Mouse (Mus musculus) liver, embryonic 12.5 days (tissue): ENCODE measurements at regions not wholly inside any gene's neighbourhood (a gene's known extent, or its start where the extent isn't known, plus 50 kb on each side); places are given as distances from the start of the nearest gene placed in this dataset.

ENCODE experiments used
- ATAC-seq: fragments of 200-750 bp; cut with Nextera tagmentation; 2 replicates; pipeline ENCODE4 v1.8.0; 2017; ENCODE audit warnings: moderate number of reproducible peaks, mild to moderate bottlenecking, moderate library complexity
- H3K27ac ChIP-seq: fragments of 300-500 bp; sonication (generic); 2 replicates; pipeline ENCODE4 v1.5.1; 2016; ENCODE audit warnings: mild to moderate bottlenecking
- H3K27me3 ChIP-seq: fragments of 300-500 bp; sonication (generic); replicated peaks from 2 replicates; pipeline ENCODE4 v1.6.1; 2016; ENCODE audit warnings: mild to moderate bottlenecking, moderate library complexity
- H3K36me3 ChIP-seq: fragments of 300-500 bp; sonication (generic); 2 replicates; pipeline ENCODE4 v1.6.1; 2016; ENCODE audit warnings: mild to moderate bottlenecking, moderate library complexity
- H3K4me1 ChIP-seq: fragments of 300-500 bp; sonication (generic); 2 replicates; pipeline ENCODE4 v1.6.1; 2016
- H3K4me2 ChIP-seq: fragments of 300-500 bp; sonication (generic); 2 replicates; pipeline ENCODE4 v1.6.1; 2016; ENCODE audit warnings: mild to moderate bottlenecking, moderate library complexity
- H3K4me3 ChIP-seq: fragments of 300-500 bp; sonication (generic); 2 replicates; pipeline ENCODE4 v1.5.1; 2016; ENCODE audit warnings: mild to moderate bottlenecking, moderate library complexity
- H3K9ac ChIP-seq: fragments of 300-500 bp; sonication (generic); 2 replicates; pipeline ENCODE4 v1.6.1; 2016; ENCODE audit warnings: mild to moderate bottlenecking, moderate library complexity
- H3K9me3 ChIP-seq: fragments of 300-500 bp; sonication (generic); replicated peaks from 2 replicates; pipeline ENCODE4 v1.6.1; 2016; ENCODE audit warnings: mild to moderate bottlenecking, moderate library complexity
- WGBS: fragments of 180-500 bp; shearing (Covaris S2); methylation state at CpG from one replicate; pipeline ENCODE4 v1.1.7; 2016; ENCODE audit not compliant: insufficient replicate concordance; 5-methylcytosine and 5-hydroxymethylcytosine counted together

GRCm38 (mm10) chr17:45863031-45863430 is 129.4 kb upstream of the 1600014C23Rik start:
- 64% methylated on average over 3 of the region's 3 CpGs for WGBS
- ATAC-seq = no peak
- Histone ChIP-seq H3K4me1 (peaks cover 10% of the 10 kb centered on the region; the same call in 1 of the 2 replicates), H3K9ac (no peak overlapping the region), H3K9me3 (no peaks in the 10 kb centered on the region; the same call in 1 of the 2 replicates), H3K4me3 (no peak overlapping the region), H3K27ac (no peak overlapping the region), H3K4me2 (no peak overlapping the region), H3K36me3 (no peaks in the 10 kb centered on the region), H3K27me3 (no peaks in the 10 kb centered on the region; the same call in 1 of the 2 replicates)

GRCm38 (mm10) chr17:45859441-45859840 is 125.8 kb upstream of the 1600014C23Rik start:
- H3K4me3 ChIP-seq = no peak overlapping the region
- no peak for ATAC-seq
- H3K27ac ChIP-seq = no peak overlapping the region
- no peak overlapping the region for H3K9ac ChIP-seq
- WGBS = 66% methylated on average over 5 of the region's 5 CpGs
- H3K36me3 ChIP-seq = no peaks in the 10 kb centered on the region
- H3K4me1 ChIP-seq = peaks cover 2% of the 10 kb centered on the region; the same call in 1 of the 2 replicates
- no peaks in the 10 kb centered on the region; the same call in 1 of the 2 replicates for H3K9me3 ChIP-seq
- peaks cover 3% of the 10 kb centered on the region for H3K27me3 ChIP-seq
- no peak overlapping the region for H3K4me2 ChIP-seq

GRCm38 (mm10) chr17:45853931-45854653 is 120.4 kb upstream of the 1600014C23Rik start:
- Histone ChIP-seq H3K27me3 (peaks cover 25% of the 10 kb centered on the region), H3K36me3 (no peaks in the 10 kb centered on the region), H3K4me3 (no peak overlapping the region), H3K27ac (no peak overlapping the region), H3K4me1 (no peaks in the 10 kb centered on the region), H3K9me3 (no peaks in the 10 kb centered on the region; the same call in 1 of the 2 replicates), H3K9ac (no peak overlapping the region), H3K4me2 (no peak overlapping the region)
- 59% methylated on average over 21 of the region's 21 CpGs for WGBS
- no peak for ATAC-seq

- no peak overlapping the region for H3K4me3 ChIP-seq
- no peak overlapping the region for H3K4me2 ChIP-seq
- no peaks in the 10 kb centered on the region for H3K36me3 ChIP-seq
- no peak overlapping the region for H3K9ac ChIP-seq
- 22% methylated on average over 5 of the region's 5 CpGs for WGBS
- no peak for ATAC-seq
- H3K27me3 ChIP-seq = peaks cover 25% of the 10 kb centered on the region
- no peak overlapping the region for H3K27ac ChIP-seq
- no peaks in the 10 kb centered on the region for H3K9me3 ChIP-seq
- H3K4me1 ChIP-seq = no peaks in the 10 kb centered on the region
Measured at GRCm38 (mm10) chr17:45852402-45852801, 118.8 kb upstream of the 1600014C23Rik start.

DNA sequence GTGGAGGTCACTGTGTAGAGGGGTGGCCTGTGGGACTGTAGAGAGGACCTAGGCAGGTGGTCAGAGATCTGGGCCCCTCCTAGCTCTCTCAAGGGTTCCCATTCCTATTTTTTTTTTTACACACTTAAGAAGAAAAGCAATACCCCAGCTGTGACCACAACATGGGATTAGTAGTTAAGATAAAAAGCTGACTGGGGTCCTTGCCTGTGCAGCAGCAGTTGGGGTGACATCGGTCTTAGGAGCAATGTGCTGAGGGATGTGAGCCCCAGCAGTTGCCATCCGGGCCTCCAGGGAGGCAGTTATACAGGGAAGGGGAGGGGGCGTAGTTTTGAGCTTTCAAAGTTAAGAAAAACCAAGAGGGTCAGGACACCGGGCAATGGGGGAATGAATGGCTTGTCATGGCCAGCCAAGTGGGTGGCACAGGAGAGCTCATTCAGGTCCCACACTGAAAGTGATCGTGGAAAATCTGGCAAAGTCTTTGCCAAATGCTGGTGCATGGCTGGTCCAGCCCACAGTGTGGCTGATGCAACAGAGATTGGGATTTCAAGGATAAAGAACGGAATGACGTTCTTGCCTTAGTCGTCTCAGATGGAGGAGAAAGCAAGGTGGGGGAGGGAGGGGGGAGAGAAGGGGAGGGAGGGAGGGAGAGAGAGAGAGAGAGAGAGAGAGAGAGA is 118.2 kb upstream of the 1600014C23Rik start:
- ATAC-seq = no peak
- no peaks in the 10 kb centered on the region for H3K36me3 ChIP-seq
- H3K27me3 ChIP-seq = peaks cover 25% of the 10 kb centered on the region; the same call in 1 of the 2 replicates
- WGBS = 54% methylated on average over 8 of the region's 8 CpGs
- H3K27ac ChIP-seq = no peak overlapping the region
- no peak overlapping the region for H3K4me3 ChIP-seq
- H3K9me3 ChIP-seq = no peaks in the 10 kb centered on the region
- H3K9ac ChIP-seq = no peak overlapping the region
- no peaks in the 10 kb centered on the region for H3K4me1 ChIP-seq
- H3K4me2 ChIP-seq = no peak overlapping the region

GRCm38 (mm10) chr17:45850976-45851375 is 117.3 kb upstream of the 1600014C23Rik start:
- Histone ChIP-seq H3K9me3 (peaks cover 2% of the 10 kb centered on the region; the same call in 1 of the 2 replicates), H3K4me3 (no peak overlapping the region), H3K36me3 (no peaks in the 10 kb centered on the region), H3K4me2 (no peak overlapping the region), H3K9ac (no peak overlapping the region), H3K27ac (no peak overlapping the region), H3K27me3 (peaks cover 25% of the 10 kb centered on the region; the same call in 1 of the 2 replicates), H3K4me1 (no peaks in the 10 kb centered on the region)
- 64% methylated on average over 6 of the region's 6 CpGs for whole genome bisulfite sequencing
- ATAC-seq = no peak

- H3K4me3 ChIP-seq = no peak overlapping the region
- 58% methylated on average over 5 of the region's 5 CpGs for WGBS
- no peaks in the 10 kb centered on the region for H3K4me1 ChIP-seq
- peaks cover 4% of the 10 kb centered on the region; the same call in 1 of the 2 replicates for H3K9me3 ChIP-seq
- H3K9ac ChIP-seq = no peak overlapping the region
- peaks cover 25% of the 10 kb centered on the region; the same call in 1 of the 2 replicates for H3K27me3 ChIP-seq
- no peaks in the 10 kb centered on the region for H3K36me3 ChIP-seq
- no peak for ATAC-seq
- H3K4me2 ChIP-seq = no peak overlapping the region
- H3K27ac ChIP-seq = no peak overlapping the region
Measured at GRCm38 (mm10) chr17:45850174-45850573, 116.5 kb upstream of the 1600014C23Rik start.

DNA sequence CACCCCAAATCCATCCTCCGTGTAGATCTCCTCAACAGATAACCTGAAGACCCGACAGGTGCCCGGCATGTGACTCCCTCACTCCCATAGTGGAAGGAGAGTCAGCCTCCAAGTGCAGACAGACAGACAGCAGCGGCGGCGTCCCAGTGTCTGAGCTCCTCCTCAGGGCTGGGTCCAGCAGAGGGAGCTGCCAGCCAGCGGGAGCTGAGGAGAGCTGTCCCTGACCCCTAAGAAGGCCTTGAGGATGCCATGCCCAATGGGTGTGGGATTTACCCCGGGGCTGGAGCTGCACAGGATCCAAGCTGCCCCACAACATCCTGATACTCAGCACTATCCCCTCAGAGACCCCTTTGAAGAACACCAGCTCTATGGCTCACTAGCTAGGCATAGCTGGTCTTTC is 115.0 kb upstream of the 1600014C23Rik start:
- H3K9me3 ChIP-seq = peaks cover 4% of the 10 kb centered on the region; the same call in 1 of the 2 replicates
- H3K9ac ChIP-seq = no peak overlapping the region
- H3K27me3 ChIP-seq = peaks cover 17% of the 10 kb centered on the region; the same call in 1 of the 2 replicates
- H3K36me3 ChIP-seq = no peaks in the 10 kb centered on the region
- no peak for ATAC-seq
- no peak overlapping the region for H3K27ac ChIP-seq
- no peak overlapping the region for H3K4me2 ChIP-seq
- no peaks in the 10 kb centered on the region for H3K4me1 ChIP-seq
- 20% methylated on average over 8 of the region's 8 CpGs for WGBS
- H3K4me3 ChIP-seq = no peak overlapping the region

DNA sequence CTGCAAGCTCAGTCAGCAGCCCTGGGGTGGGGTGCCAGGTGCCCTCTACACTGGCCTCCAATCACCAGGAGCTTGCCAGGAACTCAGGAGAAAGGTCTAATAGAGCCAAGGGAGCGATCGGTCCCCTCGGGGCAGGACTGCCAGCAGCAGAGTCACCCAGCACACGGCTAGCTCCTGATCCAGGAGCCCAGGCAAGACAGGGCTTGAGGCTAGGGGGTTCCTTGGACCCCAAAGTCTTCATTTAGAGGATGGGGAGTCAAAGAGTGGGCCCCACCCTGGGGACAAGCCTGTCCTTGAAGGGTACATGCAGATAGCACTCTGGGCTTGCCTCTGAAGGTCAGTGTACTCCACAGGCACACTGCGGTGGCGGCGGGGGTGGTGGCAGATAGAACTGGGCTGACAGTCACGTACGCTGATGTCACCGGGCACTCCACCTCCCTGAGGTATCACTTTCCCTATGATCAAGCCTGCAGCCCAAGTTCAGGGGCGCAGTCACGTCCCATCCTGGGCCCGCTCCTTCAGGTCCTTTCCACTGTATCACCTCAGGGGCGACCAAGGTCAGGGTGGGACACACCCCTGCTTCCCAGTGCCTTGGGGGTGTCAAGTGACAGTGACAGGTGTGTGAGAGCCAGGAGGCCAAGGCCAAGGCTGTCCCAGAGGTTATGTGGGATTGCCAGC is 114.2 kb upstream of the 1600014C23Rik start:
- Histone ChIP-seq H3K27me3 (peaks cover 10% of the 10 kb centered on the region; the same call in 1 of the 2 replicates), H3K4me1 (no peaks in the 10 kb centered on the region), H3K4me2 (no peak overlapping the region), H3K36me3 (no peaks in the 10 kb centered on the region), H3K4me3 (no peak overlapping the region), H3K9ac (no peak overlapping the region), H3K9me3 (peaks cover 4% of the 10 kb centered on the region; the same call in 1 of the 2 replicates), H3K27ac (no peak overlapping the region)
- ATAC-seq = no peak
- 78% methylated on average over 14 of the region's 14 CpGs for whole genome bisulfite sequencing

- Histone ChIP-seq H3K36me3 (no peaks in the 10 kb centered on the region), H3K9ac (no peak overlapping the region), H3K27ac (no peak overlapping the region), H3K4me2 (no peak overlapping the region), H3K9me3 (peaks cover 4% of the 10 kb centered on the region; the same call in 1 of the 2 replicates), H3K4me3 (no peak overlapping the region), H3K27me3 (no peaks in the 10 kb centered on the region), H3K4me1 (no peaks in the 10 kb centered on the region)
- no peak for ATAC-seq
- WGBS = 72% methylated on average over 5 of the region's 5 CpGs
Measured at GRCm38 (mm10) chr17:45845832-45846231, 112.2 kb upstream of the 1600014C23Rik start.

- Histone ChIP-seq H3K4me2 (no peak overlapping the region), H3K27me3 (no peaks in the 10 kb centered on the region), H3K27ac (no peak overlapping the region), H3K4me1 (no peaks in the 10 kb centered on the region), H3K36me3 (no peaks in the 10 kb centered on the region), H3K9ac (no peak overlapping the region), H3K9me3 (no peaks in the 10 kb centered on the region), H3K4me3 (no peak overlapping the region)
- ATAC-seq = no peak
- WGBS = 49% methylated on average over 7 of the region's 7 CpGs
Measured at GRCm38 (mm10) chr17:45836731-45837130, 103.1 kb upstream of the 1600014C23Rik start.

DNA sequence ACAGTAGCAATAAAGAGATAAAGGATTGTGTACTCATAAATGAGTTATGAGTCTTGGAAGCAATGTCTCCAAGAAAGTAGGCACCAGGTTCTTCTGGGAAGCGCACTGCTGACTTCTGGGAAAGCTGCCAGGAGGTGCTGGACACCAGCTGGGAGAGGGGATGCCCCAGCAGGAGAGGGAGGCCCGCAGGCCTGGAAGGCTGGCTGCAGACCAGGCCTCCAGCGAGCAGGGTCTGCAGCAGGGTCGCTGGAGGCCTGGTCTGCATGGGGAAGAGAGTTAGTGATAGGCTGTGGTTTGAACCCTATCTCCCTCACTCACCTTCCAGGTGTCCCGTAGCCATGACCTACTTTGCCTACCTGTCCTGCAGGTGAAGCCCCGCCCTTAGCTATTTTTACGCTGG is 102.6 kb upstream of the 1600014C23Rik start:
- Histone ChIP-seq H3K9me3 (no peaks in the 10 kb centered on the region), H3K4me2 (no peak overlapping the region), H3K4me1 (no peaks in the 10 kb centered on the region), H3K9ac (no peak overlapping the region), H3K27me3 (no peaks in the 10 kb centered on the region), H3K27ac (no peak overlapping the region), H3K4me3 (no peak overlapping the region), H3K36me3 (no peaks in the 10 kb centered on the region)
- ATAC-seq = no peak
- 58% methylated on average over 7 of the region's 7 CpGs for WGBS
